Mouse (Mus musculus) left cerebral cortex, adult 8-10 months (tissue): ENCODE results near the gene Terf2ip. TPM values are rescaled to one million over a fixed set of nuclear protein-coding genes. Genes with fewer than 3 reads are reported as not detected.

Experiments used
- DNase-seq, 2 experiments: peaks; one replicate each; pipeline ENCODE4 v3.0.0; 2022; ENCODE audit warnings: low spot score in 2 of 2
- total RNA-seq, 4 experiments: library from RNA; stranded (reverse); gene quantifications; 2 replicates each; pipeline ENCODE4 v1.2.4; 2022

Gene Terf2ip
- total RNA-seq = 10 to 100 TPM; 38.9 to 42.5 (median 40.4) TPM

- peak; percentile 83 to 87 for DNase-seq
Observed at GRCm38 (mm10) chr8:112010997-112011815, at the start of gene Terf2ip, which contains the start of gene Kars. Terf2ip (plus strand) TSS chr8:112011398. Kars (minus strand) TSS chr8:112011323.

DNA sequence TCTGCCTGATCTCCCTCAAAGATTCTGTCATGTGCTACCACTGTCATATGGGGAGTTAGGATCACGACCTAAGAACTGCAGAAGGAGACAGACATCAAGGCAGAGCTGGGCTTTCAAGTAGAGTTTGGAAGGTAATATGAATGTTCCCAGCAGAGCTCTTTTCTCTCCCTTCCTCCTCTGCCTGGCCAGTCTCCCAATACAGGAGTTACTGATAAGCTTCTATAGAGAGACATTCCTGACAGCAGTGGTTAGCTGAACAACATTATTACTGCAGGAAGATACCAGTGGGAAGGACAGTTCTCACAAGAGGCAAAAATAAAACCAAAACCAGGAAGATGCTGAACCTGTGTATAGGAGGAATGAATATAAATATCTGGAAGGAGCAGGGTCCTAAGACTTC, 48.6 kb upstream of the Terf2ip start:
- DNase-seq = no peak

DNA sequence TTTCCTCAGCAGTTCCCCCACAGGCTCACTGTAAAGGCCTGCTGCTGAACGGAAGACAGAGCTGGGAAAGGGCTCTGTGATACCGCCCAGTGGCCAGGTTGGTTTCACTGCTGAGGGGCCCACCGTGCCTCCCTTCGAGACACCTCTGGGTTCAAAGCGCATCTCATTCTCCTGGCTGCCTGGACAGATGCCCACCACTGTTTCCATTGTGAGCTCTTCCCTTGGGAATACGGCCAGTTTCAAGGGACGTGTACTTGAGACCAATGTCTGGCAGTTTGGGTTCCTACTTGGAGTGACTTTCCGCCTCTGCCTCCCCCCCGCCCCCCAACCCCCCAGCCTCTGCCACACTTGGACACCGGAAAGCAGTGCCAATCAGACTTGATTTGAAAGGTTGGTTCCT, 48.1 kb upstream of the Terf2ip start:
- DNase-seq = no peak

DNA sequence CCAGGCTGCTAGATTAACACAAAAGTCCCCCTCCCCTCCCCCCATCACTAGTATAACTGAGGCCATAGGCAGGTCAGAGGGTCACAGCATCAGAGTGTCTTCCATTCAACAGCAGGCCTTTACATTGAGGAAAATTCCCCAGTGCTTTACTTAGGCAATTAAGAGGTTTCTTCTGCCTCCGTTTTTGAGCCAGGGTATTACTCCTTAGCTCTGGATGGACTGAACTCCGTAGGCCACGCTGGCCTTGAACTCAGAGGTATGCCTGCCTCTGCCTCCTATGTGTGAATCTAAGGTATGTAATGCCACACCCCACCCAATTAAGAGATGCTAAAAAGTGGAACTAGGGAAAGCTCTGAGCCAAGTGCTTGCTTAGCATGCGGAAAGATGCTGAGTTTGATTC, 47.7 kb upstream of the Terf2ip start:
- no peak for DNase-seq

DNA sequence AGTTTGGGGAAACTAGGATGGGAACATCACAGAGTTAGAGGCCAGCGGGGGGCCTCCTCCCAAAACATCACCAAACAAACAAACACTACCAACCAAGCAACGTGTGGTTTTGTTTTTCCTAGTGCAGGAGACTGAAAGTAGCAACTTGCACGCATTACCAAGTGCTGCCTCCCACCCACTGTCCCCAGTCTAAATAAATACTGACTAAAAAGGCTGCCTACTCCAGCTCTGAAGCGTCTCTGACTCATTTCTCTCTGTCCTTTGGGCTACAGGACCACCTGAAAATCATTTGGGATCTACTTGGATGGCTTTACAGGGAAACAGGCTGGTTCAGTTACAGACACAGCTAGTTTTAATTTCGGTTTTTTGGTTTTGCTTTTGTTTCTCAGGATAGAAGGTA, 46.8 kb upstream of the Terf2ip start:
- no peak for DNase-seq

DNA sequence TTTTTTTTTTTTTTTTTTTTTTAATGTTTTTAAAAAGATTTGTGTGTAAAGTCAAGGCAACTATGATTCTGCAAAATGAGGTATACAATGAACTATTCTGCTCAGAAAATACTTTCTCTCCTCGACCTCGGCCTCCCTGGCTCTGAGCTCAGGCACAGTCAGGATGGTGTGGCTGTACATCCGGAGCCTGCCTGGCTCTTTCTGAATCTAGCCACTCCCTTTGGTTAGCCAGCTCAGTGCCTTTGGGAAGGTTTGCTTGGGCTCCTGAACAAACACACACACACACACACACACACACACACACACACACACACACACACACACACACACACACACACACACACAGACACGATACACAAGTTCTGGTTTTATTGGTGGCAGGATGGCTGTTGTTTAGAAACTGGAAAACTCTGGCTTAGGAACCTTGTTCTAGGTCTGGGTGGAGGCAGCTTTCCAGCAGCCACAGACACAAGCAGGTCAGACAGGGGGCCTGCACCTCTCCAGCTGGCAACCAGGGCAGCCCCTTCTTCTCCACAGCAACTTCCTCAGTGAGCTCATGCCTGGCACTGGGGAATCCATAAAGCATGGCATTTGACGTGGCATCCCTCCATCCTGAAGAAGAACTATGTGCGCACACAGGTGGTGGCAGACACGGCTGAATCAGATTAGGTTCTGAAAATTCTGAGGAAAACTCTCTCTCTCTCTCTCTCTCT, 46.2 kb upstream of the Terf2ip start:
- DNase-seq = no peak

DNA sequence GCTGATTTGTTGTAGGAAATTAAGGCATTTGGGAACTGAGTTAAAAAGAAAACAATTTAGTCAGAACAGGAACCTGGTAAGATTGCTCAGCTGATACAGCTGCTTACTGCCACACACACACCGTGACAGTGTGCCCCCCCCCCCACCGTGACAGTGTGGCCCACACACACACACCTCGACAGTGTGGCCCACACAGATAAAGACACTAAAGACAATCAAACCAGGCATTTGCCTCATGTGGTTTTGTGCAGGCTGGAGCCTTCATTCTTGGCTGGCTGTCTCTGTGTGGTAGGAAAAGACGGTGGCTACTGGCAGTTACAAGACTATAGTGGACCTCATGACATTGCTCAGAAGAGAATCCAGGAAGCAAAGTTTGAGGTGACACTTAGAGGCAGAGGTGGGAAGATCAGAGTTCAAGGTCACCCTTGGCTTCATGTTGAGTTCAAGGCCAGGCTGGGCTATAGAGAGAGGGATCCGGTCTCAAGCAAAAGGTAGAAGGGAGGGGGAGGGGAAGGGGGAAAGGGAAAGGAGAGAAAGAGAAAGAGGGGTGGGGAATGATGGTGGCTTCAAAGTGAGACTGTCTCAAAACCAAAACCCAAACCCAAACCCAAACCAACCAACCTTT, 43.8 kb upstream of the Terf2ip start:
- DNase-seq = no peak

DNA sequence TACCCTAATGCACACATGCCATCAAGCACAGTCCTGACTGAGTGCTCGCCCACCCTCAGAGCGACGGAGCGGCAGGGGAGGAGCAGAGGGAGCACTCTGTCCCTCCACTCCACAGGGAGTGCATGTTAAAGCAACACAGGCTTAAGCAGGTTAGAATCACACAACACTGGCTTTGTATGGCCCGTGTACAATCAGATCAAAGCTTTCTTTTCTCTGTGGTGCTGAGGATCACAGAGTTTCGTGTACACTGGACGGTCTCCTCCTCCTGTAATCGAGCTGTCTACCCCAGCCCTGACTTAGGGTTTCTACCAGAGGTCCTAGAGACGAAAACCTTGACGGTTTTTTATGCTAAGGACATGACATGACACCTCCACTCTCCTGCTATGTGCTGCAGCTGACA, 42.7 kb upstream of the Terf2ip start:
- DNase-seq = no peak

DNA sequence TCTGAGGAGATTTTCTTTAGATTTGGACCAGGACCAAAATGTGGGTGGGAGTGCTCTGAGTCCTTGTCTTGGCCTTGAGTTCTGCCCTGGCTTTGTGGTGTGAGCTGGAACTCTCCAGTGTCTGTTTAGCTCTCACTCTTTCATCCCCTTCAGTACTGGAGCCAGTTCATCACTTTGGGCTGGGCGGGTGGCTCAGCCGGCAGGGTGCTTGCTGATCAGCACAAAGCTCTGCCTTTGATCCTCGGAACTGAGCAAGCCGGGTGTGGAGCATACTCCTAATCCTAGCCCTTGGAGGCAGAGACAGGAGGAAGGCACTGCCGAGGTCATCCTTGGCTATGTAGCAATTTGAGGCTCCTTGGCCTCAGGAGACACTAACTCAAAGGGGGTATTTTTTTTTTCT, 42.2 kb upstream of the Terf2ip start:
- no peak for DNase-seq

GRCm38 (mm10) chr8:111974138-111974537, 37.1 kb upstream of the Terf2ip start:
- DNase-seq = no peak

DNA sequence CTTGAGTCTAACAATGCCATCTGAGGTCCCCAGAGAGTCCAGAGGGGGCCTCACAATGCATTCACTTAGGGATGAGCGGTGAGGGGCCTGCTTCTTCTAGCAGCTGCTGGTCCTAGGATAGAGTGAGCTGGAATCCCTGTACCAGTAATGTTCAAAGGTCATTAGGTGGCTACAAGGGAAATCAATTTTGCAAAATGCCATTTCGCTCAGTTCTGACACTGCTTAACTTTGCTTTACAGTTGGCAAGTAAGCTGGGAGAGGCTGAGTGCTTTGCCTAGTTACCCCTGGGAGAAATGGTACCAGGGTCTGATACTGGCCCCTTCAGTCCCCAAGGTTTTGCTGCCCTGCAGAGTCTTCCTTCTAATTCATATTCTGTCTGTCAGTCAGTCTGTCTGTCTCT, 35.5 kb upstream of the Terf2ip start:
- no peak for DNase-seq

DNA sequence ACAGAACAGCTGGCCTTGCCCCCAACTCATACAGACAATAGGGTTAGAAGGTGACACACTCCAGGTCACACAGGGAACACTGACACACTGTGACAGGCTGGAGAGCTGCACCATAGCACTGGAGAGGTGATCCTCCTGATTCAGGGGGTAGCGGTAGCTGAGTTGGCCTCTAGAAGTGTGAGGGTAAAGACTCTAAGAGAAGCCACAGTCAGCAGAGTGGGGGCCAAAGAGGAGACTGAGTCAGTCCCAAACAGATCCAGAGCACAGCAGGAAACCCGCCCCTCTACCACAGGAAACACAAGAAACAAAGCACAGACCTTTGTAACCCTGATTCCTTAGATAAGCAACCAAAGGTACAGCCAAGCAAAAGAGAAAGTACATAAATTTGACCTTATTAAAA, 34.9 kb upstream of the Terf2ip start:
- DNase-seq = no peak

DNA sequence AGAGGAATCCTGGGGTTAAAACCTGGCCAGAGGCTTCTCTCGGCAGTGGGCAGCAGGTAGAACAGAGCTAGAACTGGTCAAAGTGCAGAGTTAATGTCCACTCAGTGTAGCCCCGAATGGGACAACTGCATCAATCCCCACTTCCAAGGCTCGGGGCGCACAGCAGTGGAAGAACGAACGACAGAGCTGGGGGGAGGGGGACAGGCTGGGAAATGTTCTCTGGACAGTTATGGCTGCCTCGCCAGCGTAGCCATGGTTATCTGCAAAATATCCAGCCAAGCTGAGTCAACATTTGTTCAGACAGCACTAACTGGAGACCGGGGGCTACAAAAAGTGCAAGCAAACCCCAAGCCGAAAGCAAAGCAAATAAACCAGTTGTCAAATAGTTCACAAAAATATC, 33.1 kb upstream of the Terf2ip start:
- DNase-seq = no peak

GRCm38 (mm10) chr8:111982116-111982515, 29.1 kb upstream of the Terf2ip start:
- no peak for DNase-seq

GRCm38 (mm10) chr8:111984511-111984910, 26.7 kb upstream of the Terf2ip start:
- DNase-seq = peak in 1 of 2 experiments; percentile 45

DNA sequence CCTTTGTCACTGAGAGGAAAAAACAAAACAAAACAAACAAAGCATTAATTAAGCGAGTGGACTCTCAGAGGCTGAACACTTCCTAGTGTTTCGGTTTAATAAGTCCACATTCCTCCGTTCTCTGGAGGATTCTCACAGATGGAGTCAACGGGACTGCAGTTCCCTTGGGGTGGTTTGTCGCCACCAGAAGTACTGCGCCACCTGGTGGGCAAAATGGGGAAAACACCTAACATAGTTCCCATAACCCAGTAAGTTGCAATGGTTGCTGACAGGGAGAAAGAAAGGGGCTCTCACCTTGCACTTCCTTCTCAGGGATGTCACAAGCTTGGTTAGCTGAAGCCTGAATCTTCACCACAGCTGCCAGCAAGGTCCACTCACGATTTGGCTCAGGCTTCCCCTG, 21.3 kb upstream of the Terf2ip start:
- DNase-seq = peak in 1 of 2 experiments; percentile 53

DNA sequence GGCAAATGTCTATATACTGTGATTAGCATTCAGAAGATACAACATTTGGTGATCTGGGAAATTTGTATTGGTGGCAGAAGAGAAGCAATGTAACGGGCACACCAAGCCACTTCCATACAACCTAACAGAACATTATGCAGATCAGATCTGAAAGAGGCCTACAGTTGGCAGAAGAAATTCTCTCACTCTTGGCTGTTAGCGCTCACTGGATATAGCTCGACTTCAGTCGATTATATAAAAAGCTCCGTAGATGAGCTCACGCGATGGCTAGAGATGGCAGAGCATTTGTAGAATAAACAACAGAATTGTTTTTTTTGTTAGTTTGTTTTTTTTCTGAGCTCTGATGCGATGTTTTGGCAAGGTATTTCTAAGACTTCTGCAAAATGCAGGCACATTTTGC, 19.9 kb upstream of the Terf2ip start:
- DNase-seq = no peak

DNA sequence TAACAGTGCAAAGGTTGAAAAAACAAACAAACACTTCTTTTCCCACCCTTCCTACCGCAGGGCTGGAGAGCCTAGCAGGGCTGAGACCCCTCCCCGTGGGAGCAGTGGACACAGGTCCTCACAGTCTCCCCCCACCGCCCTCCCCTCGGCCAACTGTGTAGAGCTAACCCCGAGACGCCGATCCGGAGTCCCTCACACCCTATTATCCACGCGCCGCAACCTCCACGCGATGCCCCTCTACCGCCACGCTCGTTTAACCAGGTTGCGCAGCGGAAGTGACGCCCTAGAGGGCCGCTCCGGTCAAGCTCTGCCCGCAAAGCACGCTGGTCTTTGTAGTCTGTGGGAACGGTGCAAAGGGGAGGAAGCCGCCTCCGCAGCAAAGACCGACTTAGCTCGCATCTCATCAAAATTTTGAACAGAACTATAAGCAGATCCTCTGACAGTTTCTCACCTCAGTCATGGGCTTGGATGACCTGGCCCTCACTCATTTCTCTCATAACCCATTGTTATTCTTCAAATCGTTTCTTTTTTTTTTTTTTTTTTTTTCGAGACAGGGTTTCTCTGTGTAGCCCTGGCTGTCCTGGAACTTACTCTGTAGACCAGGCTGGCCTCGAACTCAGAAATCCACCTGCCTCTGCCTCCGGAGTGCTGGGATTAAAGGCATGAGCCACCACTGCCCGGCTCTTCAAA, 19.0 kb upstream of the Terf2ip start, which contains the start of gene Adat1:
Gene Adat1 (minus strand): TSS at position 290 of the 690 bp plus-strand sequence.
- peak; percentile 70 to 84 for DNase-seq

DNA sequence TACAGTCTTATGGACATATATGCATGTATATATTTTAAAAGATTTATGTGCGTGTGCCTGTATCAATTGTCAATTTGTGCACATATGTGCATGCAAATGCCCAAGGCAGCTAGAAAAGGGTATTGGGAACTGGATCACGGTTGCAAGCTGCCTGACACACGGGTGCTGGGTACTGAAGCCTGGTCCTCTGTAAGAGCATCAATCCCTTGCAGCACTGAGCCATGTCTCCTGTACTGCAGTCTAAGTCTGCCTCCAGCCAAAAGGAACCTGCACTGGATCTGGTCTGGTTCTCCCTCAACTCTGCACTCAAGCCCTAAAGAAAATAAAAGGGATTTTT, 18.5 kb upstream of the Terf2ip start:
- no peak for DNase-seq

- DNase-seq = no peak
Observed at GRCm38 (mm10) chr8:112004754-112005153, 6.4 kb upstream of the Terf2ip start.

GRCm38 (mm10) chr8:112005601-112006000, 5.6 kb upstream of the Terf2ip start:
- peak in 1 of 2 experiments; percentile 51 for DNase-seq

DNA sequence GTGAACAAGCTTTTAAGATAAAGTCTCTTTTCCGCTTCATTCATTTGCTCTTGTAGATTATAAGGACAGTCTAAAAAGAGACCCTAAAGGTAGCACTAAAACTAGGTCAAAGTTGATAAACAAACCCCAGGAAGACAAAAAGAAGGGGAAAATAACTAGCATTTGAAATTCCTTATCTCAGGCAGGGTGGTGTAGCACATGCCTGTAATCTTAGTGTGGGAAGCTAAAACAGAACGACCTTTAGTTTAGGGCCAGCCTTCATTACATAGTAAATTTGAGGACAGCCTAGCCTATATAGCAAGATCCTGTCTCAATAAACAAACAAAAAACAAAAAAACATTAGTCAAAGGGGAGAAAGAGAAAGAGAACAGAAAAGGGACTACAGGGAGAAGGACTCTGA, 3.5 kb upstream of the Terf2ip start:
- no peak for DNase-seq
